Mouse (Mus musculus): ENCODE measurements around the gene Dlgap1. TPM values are rescaled to one million over a fixed set of nuclear protein-coding genes. Genes with fewer than 3 reads are reported as not detected.

Gene Dlgap1
- total and polyA plus RNA-seq, 2 experiments from 2014 or later = 0.20 to 0.76 TPM

DNA sequence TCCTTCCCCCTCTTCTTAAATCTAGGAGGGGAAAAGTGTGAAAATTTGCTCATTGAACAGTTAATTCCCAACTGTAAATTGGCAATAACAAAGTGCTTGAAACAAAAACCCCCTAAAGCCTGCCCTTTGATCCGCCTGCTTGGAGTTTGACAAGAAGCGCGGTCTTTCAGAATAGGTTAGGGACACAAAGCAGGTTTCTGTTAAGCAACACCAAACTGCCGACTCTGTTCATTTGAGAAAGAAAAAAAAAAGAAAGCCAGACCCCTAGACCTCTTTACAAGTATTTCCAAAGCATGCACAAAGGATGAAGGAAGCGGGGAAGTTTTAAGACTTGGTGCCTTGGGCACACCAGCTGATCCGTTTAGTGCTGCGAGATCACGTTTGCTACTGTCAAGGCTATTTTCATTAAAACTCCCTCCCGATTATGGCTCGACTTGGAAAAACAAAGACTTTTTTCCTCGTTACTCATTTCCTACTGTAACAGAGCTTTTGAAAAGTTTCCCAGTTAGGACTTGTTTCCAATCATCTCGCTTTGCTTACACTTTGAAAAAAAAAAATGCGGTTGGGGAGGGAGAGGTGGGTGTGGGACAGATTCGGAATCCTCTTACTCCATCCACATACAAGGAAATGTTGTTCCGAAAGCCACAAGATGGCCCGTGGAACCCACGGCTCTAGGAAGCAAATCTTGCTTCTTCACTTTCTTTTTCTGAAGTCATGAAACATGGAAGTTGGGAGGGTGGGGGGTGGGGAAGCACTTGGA is 879.1 kb downstream of the Dlgap1 start:
- DNase-seq (ENCODE audit: low spot score) (peak; percentile 55), ATAC-seq (ENCODE audit: insufficient read depth, low read depth) (no peak)
- Histone ChIP-seq H3K9ac (replicated peaks; ENCODE audit: low read depth, low read length) (peak overlapping the region; percentile 64), H3K4me1 (ENCODE audit: control insufficient read depth, insufficient read depth) (peaks cover 4% of the 10 kb centered on the region; the same call in 1 of the 2 replicates), H3K27me3 (ENCODE audit: control insufficient read depth, insufficient read depth, low read length) (no peaks in the 10 kb centered on the region), H3K36me3 (replicated peaks; ENCODE audit: control insufficient read depth, insufficient read depth, low read length) (peaks cover 17% of the 10 kb centered on the region), H3K4me3 (ENCODE audit: low read depth, low read length) (peak overlapping the region; percentile 63), H3K9me3 (replicated peaks; ENCODE audit: control insufficient read depth, low read length) (no peaks in the 10 kb centered on the region), H3K27ac (ENCODE audit: low read depth) (peak overlapping the region; percentile 94), H3K4me2 (ENCODE audit: low read depth, low read length) (peak overlapping the region; percentile 91)
- TF ChIP-seq CTCF (IDR thresholded peaks at IDR 0.05; ENCODE audit: low read depth) (no peak), EP300 (IDR thresholded peaks at IDR 0.05; ENCODE audit: low read depth) (no peak)
- 4% methylated on average over 17 of the region's 17 CpGs for WGBS

- peak overlapping the region; percentile 63 for H3K4me3 ChIP-seq (ENCODE audit: low read depth, low read length)
- H3K9ac ChIP-seq (replicated peaks; ENCODE audit: low read depth, low read length) = peak overlapping the region; percentile 64
- H3K27ac ChIP-seq (ENCODE audit: low read depth) = peak overlapping the region; percentile 94
- under 1% methylated on average over 23 of the region's 23 CpGs for WGBS
- H3K36me3 ChIP-seq (replicated peaks; ENCODE audit: control insufficient read depth, insufficient read depth, low read length) = peaks cover 8% of the 10 kb centered on the region; the same call in 1 of the 2 replicates
- H3K27me3 ChIP-seq (ENCODE audit: control insufficient read depth, insufficient read depth, low read length) = no peaks in the 10 kb centered on the region
- H3K4me2 ChIP-seq (ENCODE audit: low read depth, low read length) = peak overlapping the region; percentile 91
- peaks cover 4% of the 10 kb centered on the region; the same call in 1 of the 2 replicates for H3K4me1 ChIP-seq (ENCODE audit: control insufficient read depth, insufficient read depth)
- no peak for TF ChIP-seq EP300 (IDR thresholded peaks at IDR 0.05; ENCODE audit: low read depth)
- TF ChIP-seq CTCF (IDR thresholded peaks at IDR 0.05; ENCODE audit: low read depth) = no peak
- H3K9me3 ChIP-seq (replicated peaks; ENCODE audit: control insufficient read depth, low read length) = no peaks in the 10 kb centered on the region
- DNase-seq (ENCODE audit: low spot score) (peak; percentile 82), ATAC-seq (ENCODE audit: insufficient read depth, low read depth) (peak; percentile 33)
Measured at GRCm38 (mm10) chr17:70848511-70849398, 879.9 kb downstream of the Dlgap1 start.

- WGBS = under 1% methylated on average over 33 of the region's 33 CpGs
- DNase-seq (ENCODE audit: low spot score) (peak; percentile 87), ATAC-seq (ENCODE audit: insufficient read depth, low read depth) (no peak)
- Histone ChIP-seq H3K4me2 (ENCODE audit: low read depth, low read length) (peak overlapping the region; percentile 91), H3K36me3 (replicated peaks; ENCODE audit: control insufficient read depth, insufficient read depth, low read length) (no peaks in the 10 kb centered on the region; the same call in 1 of the 2 replicates), H3K9ac (replicated peaks; ENCODE audit: low read depth, low read length) (peak overlapping the region; percentile 64), H3K4me1 (ENCODE audit: control insufficient read depth, insufficient read depth) (peaks cover 4% of the 10 kb centered on the region; the same call in 1 of the 2 replicates), H3K9me3 (replicated peaks; ENCODE audit: control insufficient read depth, low read length) (no peaks in the 10 kb centered on the region), H3K27me3 (ENCODE audit: control insufficient read depth, insufficient read depth, low read length) (no peaks in the 10 kb centered on the region), H3K4me3 (ENCODE audit: low read depth, low read length) (peak overlapping the region; percentile 63), H3K27ac (ENCODE audit: low read depth) (peak overlapping the region; percentile 94)
- TF ChIP-seq EP300 (IDR thresholded peaks at IDR 0.05; ENCODE audit: low read depth) = no peak
- TF ChIP-seq CTCF (IDR thresholded peaks at IDR 0.05; ENCODE audit: low read depth) = peak; percentile 9; the same call in 1 of the 2 replicates
Measured at GRCm38 (mm10) chr17:70849399-70850232, 880.7 kb downstream of the Dlgap1 start.

GRCm38 (mm10) chr17:70850233-70850995 is 881.5 kb downstream of the Dlgap1 start:
- Histone ChIP-seq H3K4me2 (ENCODE audit: low read depth, low read length) (peak overlapping the region; percentile 91), H3K4me3 (ENCODE audit: low read depth, low read length) (peak overlapping the region; percentile 63)
- ATAC-seq (ENCODE audit: insufficient read depth, low read depth) = no peak

More at GRCm38 (mm10) chr17:70850233-70850995, 881.5 kb downstream of the Dlgap1 start:
- WGBS = under 1% methylated on average over 40 of the region's 40 CpGs
- Histone ChIP-seq H3K36me3 (replicated peaks; ENCODE audit: control insufficient read depth, insufficient read depth, low read length) (no peaks in the 10 kb centered on the region), H3K9ac (replicated peaks; ENCODE audit: low read depth, low read length) (peak overlapping the region; percentile 64), H3K27ac (ENCODE audit: low read depth) (peak overlapping the region; percentile 94), H3K9me3 (replicated peaks; ENCODE audit: control insufficient read depth, low read length) (no peaks in the 10 kb centered on the region), H3K4me1 (ENCODE audit: control insufficient read depth, insufficient read depth) (peaks cover 4% of the 10 kb centered on the region; the same call in 1 of the 2 replicates), H3K27me3 (ENCODE audit: control insufficient read depth, insufficient read depth, low read length) (no peaks in the 10 kb centered on the region)
- TF ChIP-seq CTCF (IDR thresholded peaks at IDR 0.05; ENCODE audit: low read depth) (no peak), EP300 (IDR thresholded peaks at IDR 0.05; ENCODE audit: low read depth) (no peak)
- peak; percentile 55 for DNase-seq (ENCODE audit: low spot score)
